Mouse (Mus musculus) hindbrain, embryonic 15.5 days (tissue): ENCODE measurements at regions not wholly inside any gene's neighbourhood (a gene's known extent, or its start where the extent isn't known, plus 50 kb on each side); places are given as distances from the start of the nearest gene placed in this dataset.

Source experiments
- ATAC-seq: fragments of 200-750 bp; cut with Nextera tagmentation; 2 replicates; pipeline ENCODE4 v1.8.0; 2017; ENCODE audit warnings: low read depth, moderate number of reproducible peaks, moderate TSS enrichment; ENCODE audit not compliant: low FRiP score
- H3K27ac ChIP-seq: fragments of 300-500 bp; sonication (generic); replicated peaks from 2 replicates; pipeline ENCODE4 v1.5.1; 2015; ENCODE audit warnings: mild to moderate bottlenecking, inconsistent platforms
- H3K27me3 ChIP-seq: fragments of 300-500 bp; sonication (generic); 2 replicates; pipeline ENCODE4 v1.6.1; 2015; ENCODE audit warnings: control low read depth, inconsistent platforms
- H3K36me3 ChIP-seq: fragments of 300-500 bp; sonication (generic); 2 replicates; pipeline ENCODE4 v1.6.1; 2015; ENCODE audit warnings: control low read depth, inconsistent platforms
- H3K4me1 ChIP-seq: fragments of 300-500 bp; sonication (generic); replicated peaks from 2 replicates; pipeline ENCODE4 v1.6.1; 2015; ENCODE audit warnings: control low read depth, inconsistent platforms
- H3K4me2 ChIP-seq: fragments of 300-500 bp; sonication (generic); 2 replicates; pipeline ENCODE4 v1.6.1; 2015; ENCODE audit warnings: moderate library complexity, mild to moderate bottlenecking, inconsistent platforms
- H3K4me3 ChIP-seq: fragments of 300-500 bp; sonication (generic); 2 replicates; pipeline ENCODE4 v1.5.1; 2015; ENCODE audit warnings: mild to moderate bottlenecking, inconsistent platforms
- H3K9ac ChIP-seq: fragments of 300-500 bp; sonication (generic); 2 replicates; pipeline ENCODE4 v1.6.1; 2015; ENCODE audit warnings: inconsistent platforms
- H3K9me3 ChIP-seq: fragments of 300-500 bp; sonication (generic); 2 replicates; pipeline ENCODE4 v1.6.1; 2016; ENCODE audit warnings: control low read depth, inconsistent platforms
- WGBS: fragments of 180-500 bp; shearing (Covaris S2); methylation state at CpG from one replicate; pipeline ENCODE4 v1.1.7; 2015; 5-methylcytosine and 5-hydroxymethylcytosine counted together

DNA sequence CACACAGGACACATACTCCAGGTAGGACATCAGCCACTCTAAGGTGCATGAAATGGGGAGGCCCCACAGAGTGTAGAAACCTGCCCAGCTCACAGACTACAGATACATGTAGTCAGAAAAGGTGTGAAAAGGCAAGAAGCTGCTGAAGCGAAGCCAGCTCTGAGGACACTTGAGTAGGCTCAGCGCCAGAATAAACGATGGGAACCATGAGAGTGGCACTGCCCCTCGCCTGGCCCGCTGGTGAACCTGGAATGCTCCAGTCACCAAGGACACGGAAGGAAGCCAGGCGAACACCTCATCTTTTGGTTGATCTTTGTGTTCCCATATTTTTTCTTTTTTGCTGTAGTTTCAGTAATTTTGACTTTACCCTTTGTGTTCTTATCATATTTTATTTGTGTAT, 381.8 kb downstream of the Pmp22 start:
- Histone ChIP-seq H3K4me1 (no peaks in the 10 kb centered on the region), H3K27ac (no peak overlapping the region), H3K4me3 (no peak overlapping the region), H3K9ac (no peak overlapping the region), H3K9me3 (no peaks in the 10 kb centered on the region), H3K4me2 (no peak overlapping the region), H3K36me3 (no peaks in the 10 kb centered on the region), H3K27me3 (no peaks in the 10 kb centered on the region)
- no peak for ATAC-seq
- whole genome bisulfite sequencing, result 90% methylated on average over 7 of the region's 7 CpGs

DNA sequence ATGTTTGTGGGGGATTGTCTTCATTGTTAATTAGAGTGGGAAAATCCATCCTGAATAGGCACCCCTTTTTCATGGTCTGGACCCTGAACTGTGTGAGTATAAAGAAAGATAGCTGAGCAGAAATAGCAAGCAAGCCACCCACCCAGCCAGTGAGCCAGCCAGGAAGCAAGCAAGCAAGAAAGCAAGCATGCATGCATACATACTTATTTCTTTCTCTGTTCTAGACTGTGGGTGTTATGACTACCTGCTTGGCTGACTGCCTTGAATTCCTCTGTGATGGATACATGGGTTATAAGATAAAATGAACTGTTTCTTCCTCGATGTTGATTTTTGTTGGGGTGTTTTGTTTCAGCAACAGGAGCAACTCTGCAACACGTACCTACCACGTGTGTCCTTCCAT, 385.8 kb downstream of the Pmp22 start:
- 95% methylated on average over 3 of the region's 3 CpGs for WGBS
- H3K27me3 ChIP-seq, result no peaks in the 10 kb centered on the region
- H3K4me3 ChIP-seq, result no peak overlapping the region
- no peak overlapping the region for H3K4me2 ChIP-seq
- H3K9me3 ChIP-seq, result no peaks in the 10 kb centered on the region
- no peak for ATAC-seq
- H3K36me3 ChIP-seq, result no peaks in the 10 kb centered on the region
- no peak overlapping the region for H3K27ac ChIP-seq
- H3K4me1 ChIP-seq, result 0 out of 2 replicates have a peak, but pooled peaks cover 4% of the 10 kb centered on the region
- H3K9ac ChIP-seq, result no peak overlapping the region

DNA sequence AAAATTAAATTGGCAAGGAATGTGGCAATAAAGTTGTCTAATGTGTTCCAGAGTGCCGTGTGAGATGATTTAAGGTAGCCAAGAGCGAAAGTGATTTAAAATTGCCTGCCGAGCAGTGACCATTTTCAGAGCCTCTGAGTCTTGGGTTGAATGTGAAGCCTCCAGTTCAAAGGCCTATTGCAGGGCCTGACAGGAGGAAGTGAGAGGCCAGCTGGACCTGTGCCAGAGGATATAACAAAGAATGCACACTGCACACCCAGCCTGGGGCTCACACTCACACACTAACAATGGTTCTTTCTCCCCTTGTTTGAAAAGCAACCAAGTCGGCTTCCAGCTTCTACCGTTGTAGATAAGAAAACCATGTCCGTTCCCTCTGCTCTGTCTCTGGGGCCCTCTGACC, 390.1 kb downstream of the Pmp22 start:
- Histone ChIP-seq H3K4me1 (0 out of 2 replicates have a peak, but pooled peaks cover 4% of the 10 kb centered on the region), H3K4me2 (no peak overlapping the region), H3K27me3 (no peaks in the 10 kb centered on the region), H3K4me3 (no peak overlapping the region), H3K36me3 (no peaks in the 10 kb centered on the region), H3K9me3 (no peaks in the 10 kb centered on the region), H3K9ac (no peak overlapping the region), H3K27ac (no peak overlapping the region; the same call in 1 of the 2 replicates)
- ATAC-seq, result peak; percentile 48; the same call in 1 of the 2 replicates
- 27% methylated on average over 6 of the region's 6 CpGs for WGBS

DNA sequence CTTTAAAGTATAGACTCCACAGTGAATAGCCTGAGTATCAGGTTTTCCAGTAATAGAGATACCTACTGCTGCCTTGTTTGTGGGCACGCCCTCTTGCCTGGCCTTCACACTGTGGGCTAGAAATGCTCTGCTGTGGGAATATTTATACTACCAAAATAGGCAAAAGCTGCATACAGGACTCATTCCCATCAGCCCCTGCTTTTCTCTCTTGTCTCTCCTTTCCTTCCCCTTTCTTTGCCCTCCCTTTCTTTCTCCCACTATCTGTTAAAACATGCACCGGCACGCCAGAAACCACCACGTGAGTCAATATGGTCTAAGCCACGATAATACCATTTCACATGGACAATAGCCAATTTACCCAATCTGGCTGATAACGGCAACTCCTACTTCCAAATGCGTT, 395.5 kb downstream of the Pmp22 start:
- Histone ChIP-seq H3K27ac (no peak overlapping the region), H3K36me3 (no peaks in the 10 kb centered on the region), H3K9ac (no peak overlapping the region), H3K9me3 (no peaks in the 10 kb centered on the region), H3K4me2 (no peak overlapping the region), H3K4me3 (no peak overlapping the region), H3K4me1 (0 out of 2 replicates have a peak, but pooled peaks cover 5% of the 10 kb centered on the region), H3K27me3 (no peaks in the 10 kb centered on the region)
- no peak for ATAC-seq
- WGBS, result 58% methylated on average over 7 of the region's 7 CpGs

DNA sequence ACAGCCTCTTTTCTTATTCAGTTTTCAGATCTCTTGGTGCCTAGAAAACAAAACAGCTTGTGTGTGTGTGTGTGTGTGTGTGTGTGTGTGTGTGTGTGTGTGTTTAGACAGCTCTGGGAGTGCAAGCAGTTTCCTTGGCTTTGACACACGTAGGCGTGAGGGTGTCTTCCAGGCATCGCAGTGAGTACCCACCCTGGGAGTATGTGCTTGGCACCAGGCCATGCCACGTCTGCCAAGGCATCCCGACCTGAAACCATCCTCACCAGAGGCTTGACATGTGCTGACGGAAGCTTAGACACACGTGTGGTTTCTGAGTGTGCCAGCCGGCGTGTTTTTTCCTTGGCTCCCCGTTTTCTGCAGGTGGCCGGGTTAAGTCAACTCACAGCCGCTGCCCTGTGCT, 396.6 kb downstream of the Pmp22 start:
- Histone ChIP-seq H3K9ac (no peak overlapping the region), H3K4me3 (no peak overlapping the region), H3K27me3 (no peaks in the 10 kb centered on the region), H3K4me2 (no peak overlapping the region), H3K9me3 (no peaks in the 10 kb centered on the region), H3K36me3 (no peaks in the 10 kb centered on the region), H3K27ac (no peak overlapping the region), H3K4me1 (0 out of 2 replicates have a peak, but pooled peaks cover 5% of the 10 kb centered on the region)
- 61% methylated on average over 12 of the region's 12 CpGs for WGBS
- ATAC-seq, result no peak

DNA sequence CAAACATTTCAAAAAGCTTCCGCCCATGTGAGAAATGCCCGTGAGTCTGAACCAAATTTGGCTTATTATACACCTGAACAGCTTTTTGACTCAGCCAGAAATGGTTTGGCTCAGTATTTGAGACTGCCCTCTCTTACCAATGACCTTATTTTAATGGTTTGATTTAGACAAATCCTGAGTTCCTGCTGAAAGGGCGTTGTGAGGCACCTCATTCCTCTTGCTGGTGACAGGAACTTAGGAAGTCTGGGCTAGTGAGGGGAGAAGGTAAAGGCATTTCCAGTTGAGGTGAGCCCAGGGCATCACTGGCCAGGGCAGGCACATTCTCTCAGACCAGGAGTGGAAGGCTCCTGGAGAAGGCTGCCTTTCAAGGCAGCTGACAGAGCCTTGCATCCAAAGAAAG, 396.1 kb downstream of the Hs3st3b1 start:
- H3K4me2 ChIP-seq, result no peak overlapping the region
- H3K4me3 ChIP-seq, result no peak overlapping the region
- 84% methylated on average over 3 of the region's 3 CpGs for WGBS
- no peak overlapping the region for H3K9ac ChIP-seq
- H3K27me3 ChIP-seq, result no peaks in the 10 kb centered on the region
- H3K27ac ChIP-seq, result no peak overlapping the region
- no peaks in the 10 kb centered on the region for H3K36me3 ChIP-seq
- H3K4me1 ChIP-seq, result 0 out of 2 replicates have a peak, but pooled peaks cover 5% of the 10 kb centered on the region
- ATAC-seq, result no peak
- H3K9me3 ChIP-seq, result no peaks in the 10 kb centered on the region

DNA sequence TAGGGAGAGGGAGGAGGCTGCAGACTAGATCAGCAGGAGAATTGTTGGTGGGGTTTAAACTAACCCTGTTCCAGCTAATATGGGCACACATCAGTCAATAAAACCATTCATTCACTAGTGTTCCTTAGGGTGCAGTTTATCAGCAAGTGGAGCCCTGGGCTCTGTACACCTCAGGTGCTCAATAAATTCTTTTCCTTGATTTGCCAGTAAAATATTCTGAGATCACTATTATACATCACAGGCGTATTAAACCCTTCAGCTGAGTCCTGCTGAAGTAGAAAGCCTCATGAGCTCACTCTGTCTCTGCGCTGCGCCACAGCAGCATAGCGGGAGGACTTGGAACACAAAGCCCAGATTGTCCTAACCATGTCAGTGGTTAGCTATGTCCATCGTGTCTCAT, 389.3 kb downstream of the Hs3st3b1 start:
- no peak for ATAC-seq

DNA sequence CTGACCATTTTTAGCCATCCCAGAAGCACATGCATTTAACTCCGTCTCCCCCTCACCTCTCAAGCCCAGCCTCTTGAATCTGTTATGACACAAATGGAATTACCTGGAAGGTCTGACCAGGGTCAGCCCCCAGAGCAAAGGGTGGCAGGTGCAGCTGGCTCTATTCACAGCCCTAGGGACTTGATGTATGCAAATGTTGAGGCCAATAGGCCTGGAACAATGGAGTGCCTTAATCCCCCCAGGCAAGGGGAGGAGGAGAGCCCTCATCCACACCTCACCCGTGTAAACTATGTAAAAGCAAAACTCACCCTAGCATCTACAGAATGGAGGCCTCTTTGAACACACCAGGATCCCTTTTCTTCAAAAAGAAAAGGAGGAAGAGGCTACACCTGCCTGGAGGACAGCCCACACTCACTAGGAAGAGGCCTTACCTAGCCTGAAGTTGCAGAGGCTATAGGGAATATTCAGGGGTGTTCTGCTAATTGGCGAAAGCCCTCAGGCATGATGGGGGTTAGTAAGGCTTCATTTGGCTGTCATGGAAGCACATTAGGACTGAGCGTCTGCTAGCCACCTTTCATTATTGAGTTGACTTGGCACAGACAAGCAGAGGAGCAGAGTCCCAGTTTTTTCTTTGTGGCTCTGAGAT, 388.4 kb downstream of the Hs3st3b1 start:
- 46% methylated on average over 4 of the region's 4 CpGs for WGBS
- no peak for ATAC-seq
- H3K27ac ChIP-seq, result no peak overlapping the region
- H3K9me3 ChIP-seq, result no peaks in the 10 kb centered on the region
- H3K4me1 ChIP-seq, result no peaks in the 10 kb centered on the region
- no peak overlapping the region for H3K9ac ChIP-seq
- H3K4me3 ChIP-seq, result no peak overlapping the region
- H3K36me3 ChIP-seq, result no peaks in the 10 kb centered on the region
- H3K27me3 ChIP-seq, result no peaks in the 10 kb centered on the region
- no peak overlapping the region for H3K4me2 ChIP-seq

More for the DNA sequence above, 389.3 kb downstream of the Hs3st3b1 start:
- WGBS, result 74% methylated on average over 5 of the region's 5 CpGs
- no peaks in the 10 kb centered on the region for H3K27me3 ChIP-seq
- H3K9me3 ChIP-seq, result no peaks in the 10 kb centered on the region
- H3K36me3 ChIP-seq, result no peaks in the 10 kb centered on the region
- H3K4me2 ChIP-seq, result no peak overlapping the region
- H3K4me1 ChIP-seq, result no peaks in the 10 kb centered on the region
- H3K4me3 ChIP-seq, result no peak overlapping the region
- H3K9ac ChIP-seq, result no peak overlapping the region
- H3K27ac ChIP-seq, result no peak overlapping the region

DNA sequence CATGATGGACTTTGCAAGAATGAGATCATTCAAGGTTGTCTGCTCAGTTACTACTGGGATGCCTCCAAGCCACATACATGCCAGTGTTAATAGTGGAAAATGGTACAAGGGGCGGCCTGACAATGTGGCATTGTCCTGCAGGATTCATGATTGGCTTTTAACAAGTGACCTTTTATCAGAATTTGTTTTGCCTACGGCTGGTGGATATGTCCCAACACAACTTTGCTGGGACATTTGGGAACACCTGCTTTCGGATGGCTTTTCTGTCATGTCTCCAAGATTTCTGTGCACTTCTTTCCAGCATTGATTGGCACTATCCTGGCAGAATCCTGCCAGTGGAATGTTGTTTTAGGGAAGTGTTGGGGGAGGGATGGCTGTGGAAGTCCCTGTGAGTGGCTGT, 384.4 kb downstream of the Hs3st3b1 start:
- H3K9me3 ChIP-seq, result no peaks in the 10 kb centered on the region
- no peak overlapping the region for H3K27ac ChIP-seq
- no peak overlapping the region for H3K4me2 ChIP-seq
- 92% methylated on average over 3 of the region's 3 CpGs for WGBS
- H3K27me3 ChIP-seq, result no peaks in the 10 kb centered on the region
- H3K36me3 ChIP-seq, result no peaks in the 10 kb centered on the region
- no peaks in the 10 kb centered on the region for H3K4me1 ChIP-seq
- ATAC-seq, result no peak
- H3K4me3 ChIP-seq, result no peak overlapping the region
- H3K9ac ChIP-seq, result no peak overlapping the region

DNA sequence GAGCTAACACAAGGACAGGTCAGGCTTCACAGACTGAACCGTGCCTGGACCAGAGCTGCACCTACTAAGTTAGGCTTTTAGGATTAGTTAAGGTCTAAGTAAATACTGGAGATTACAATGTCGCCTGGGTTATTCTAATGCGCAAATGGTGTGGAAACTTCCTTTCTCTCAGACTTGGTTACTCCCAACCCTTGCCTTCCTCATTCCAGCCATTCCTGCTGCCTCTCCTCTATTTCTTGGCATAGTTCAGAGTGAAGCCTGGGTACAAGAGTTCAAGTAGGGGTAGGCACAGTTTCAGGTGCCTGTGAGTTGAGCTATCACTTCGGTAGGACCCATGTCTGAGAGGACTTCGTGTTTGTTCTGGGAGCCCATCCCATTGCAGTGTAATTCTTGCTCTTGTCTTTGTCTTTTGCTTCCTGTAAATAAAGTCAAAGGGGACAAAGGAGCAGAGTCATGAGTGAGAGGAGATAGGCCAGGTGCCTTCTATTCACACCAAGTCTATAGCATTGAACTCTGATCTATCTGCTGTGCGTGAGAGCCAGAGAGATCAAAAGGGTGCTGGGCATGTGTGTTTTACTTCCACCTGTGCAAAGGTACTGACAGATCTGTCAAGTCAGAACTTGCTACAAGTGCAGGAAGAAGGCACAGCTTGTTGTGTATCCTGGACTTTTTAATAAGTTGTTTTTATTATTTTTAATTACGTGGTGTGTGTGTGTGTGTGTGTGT, 378.0 kb downstream of the Hs3st3b1 start:
- Histone ChIP-seq H3K9ac (no peak overlapping the region), H3K27ac (no peak overlapping the region), H3K4me1 (0 out of 2 replicates have a peak, but pooled peaks cover 2% of the 10 kb centered on the region), H3K36me3 (no peaks in the 10 kb centered on the region), H3K4me2 (no peak overlapping the region), H3K4me3 (no peak overlapping the region), H3K9me3 (no peaks in the 10 kb centered on the region), H3K27me3 (no peaks in the 10 kb centered on the region)
- ATAC-seq, result no peak
- WGBS, result 87% methylated on average over 7 of the region's 7 CpGs

DNA sequence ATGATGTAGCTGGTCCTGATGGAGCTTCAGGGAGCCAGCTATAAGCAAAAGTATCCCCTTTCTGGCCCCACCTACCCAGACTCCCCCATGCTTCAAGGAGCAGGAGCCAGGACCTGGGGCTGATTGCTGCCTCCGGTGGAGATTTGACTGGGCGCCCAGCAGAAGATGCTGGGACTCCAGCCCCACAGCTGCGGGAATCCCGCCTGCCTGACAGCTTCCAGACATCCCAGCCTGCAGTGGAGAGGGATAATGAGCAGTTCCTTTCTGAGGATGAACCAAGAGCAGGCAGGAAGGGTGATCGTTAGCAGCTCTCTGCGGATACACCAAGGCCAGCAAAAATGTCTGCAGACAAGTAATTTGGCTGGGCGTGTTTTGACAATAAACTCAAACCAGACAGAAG, 376.6 kb downstream of the Hs3st3b1 start:
- H3K9ac ChIP-seq, result no peak overlapping the region
- H3K4me1 ChIP-seq, result 0 out of 2 replicates have a peak, but pooled peaks cover 2% of the 10 kb centered on the region
- no peak overlapping the region for H3K4me2 ChIP-seq
- 44% methylated on average over 7 of the region's 7 CpGs for WGBS
- no peak for ATAC-seq
- H3K9me3 ChIP-seq, result no peaks in the 10 kb centered on the region
- H3K4me3 ChIP-seq, result no peak overlapping the region
- no peaks in the 10 kb centered on the region for H3K27me3 ChIP-seq
- no peaks in the 10 kb centered on the region for H3K36me3 ChIP-seq
- H3K27ac ChIP-seq, result no peak overlapping the region

DNA sequence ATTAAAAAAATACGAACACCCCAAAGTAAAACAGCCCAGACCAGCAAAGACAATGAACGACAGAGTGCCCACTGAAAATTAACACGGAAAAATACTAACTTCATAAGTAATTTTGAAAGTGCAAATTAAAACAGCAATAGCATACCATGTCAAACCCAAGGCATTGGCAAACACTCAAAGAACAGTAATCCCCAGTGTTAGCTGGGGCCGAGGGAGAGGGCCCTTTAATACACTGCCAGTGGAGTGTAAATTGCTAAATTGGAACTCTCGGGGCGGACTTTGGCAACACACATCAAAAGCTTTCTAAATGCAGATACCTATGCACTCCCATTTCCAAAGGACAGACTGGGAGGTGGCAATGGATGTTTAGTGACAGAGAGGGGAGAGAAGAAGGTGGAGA, 361.6 kb downstream of the Hs3st3b1 start:
- H3K4me3 ChIP-seq, result no peak overlapping the region
- ATAC-seq, result no peak
- no peaks in the 10 kb centered on the region for H3K9me3 ChIP-seq
- no peak overlapping the region for H3K4me2 ChIP-seq
- no peaks in the 10 kb centered on the region for H3K36me3 ChIP-seq
- H3K4me1 ChIP-seq, result no peaks in the 10 kb centered on the region
- H3K27me3 ChIP-seq, result no peaks in the 10 kb centered on the region
- H3K9ac ChIP-seq, result no peak overlapping the region
- H3K27ac ChIP-seq, result no peak overlapping the region
- WGBS, result 73% methylated on average over 6 of the region's 6 CpGs
